Mouse (Mus musculus) lung, embryonic 15.5 days (tissue): ENCODE measurements around the gene St7. TPM values are rescaled to one million over a fixed set of nuclear protein-coding genes. Genes with fewer than 3 reads are reported as not detected.

Experiments
- ATAC-seq: fragments of 200-750 bp; cut with Nextera tagmentation; 2 replicates; pipeline ENCODE4 v1.8.0; 2017; ENCODE audit warnings: moderate number of reproducible peaks, borderline replicate concordance; ENCODE audit not compliant: low FRiP score, low TSS enrichment; ENCODE audit errors: extremely low read depth
- H3K27ac ChIP-seq: fragments of 300-500 bp; sonication (generic); 2 replicates; pipeline ENCODE4 v1.5.1; 2015; ENCODE audit warnings: moderate library complexity, mild to moderate bottlenecking, inconsistent platforms
- H3K27me3 ChIP-seq: fragments of 300-500 bp; sonication (generic); 2 replicates; pipeline ENCODE4 v1.6.1; 2015; ENCODE audit warnings: inconsistent platforms
- H3K36me3 ChIP-seq: fragments of 300-500 bp; sonication (generic); 2 replicates; pipeline ENCODE4 v1.6.1; 2015; ENCODE audit warnings: inconsistent platforms
- H3K4me1 ChIP-seq: fragments of 300-500 bp; sonication (generic); 2 replicates; pipeline ENCODE4 v1.6.1; 2015; ENCODE audit warnings: inconsistent platforms
- H3K4me2 ChIP-seq: fragments of 300-500 bp; sonication (generic); 2 replicates; pipeline ENCODE4 v1.6.1; 2015; ENCODE audit warnings: inconsistent platforms, mild to moderate bottlenecking, moderate library complexity
- H3K4me3 ChIP-seq: fragments of 300-500 bp; sonication (generic); 2 replicates; pipeline ENCODE4 v1.5.1; 2015; ENCODE audit warnings: mild to moderate bottlenecking, inconsistent platforms
- H3K9ac ChIP-seq: fragments of 300-500 bp; sonication (generic); 2 replicates; pipeline ENCODE4 v1.6.1; 2015; ENCODE audit warnings: inconsistent platforms
- H3K9me3 ChIP-seq: fragments of 300-500 bp; sonication (generic); 2 replicates; pipeline ENCODE4 v1.6.1; 2016; ENCODE audit warnings: inconsistent platforms
- WGBS: fragments of 180-500 bp; shearing (Covaris S2); methylation state at CpG from one replicate; pipeline ENCODE4 v1.1.7; 2015; 5-methylcytosine and 5-hydroxymethylcytosine counted together
- polyA plus RNA-seq: library from polyadenylated mRNA; unstranded; fragments of >200 nt; fragmentation: Nextera tagmentation; extraction: Ambion mirVana; gene quantifications from 2 replicates; pipeline ENCODE4 v1.2.1, GENCODE M21; 2015

The St7 gene
- polyA plus RNA-seq, 1 experiment from 2014 or later = 44.0 TPM

- Histone ChIP-seq H3K9me3 (no peaks in the 10 kb centered on the region), H3K27me3 (no peaks in the 10 kb centered on the region), H3K4me3 (no peak overlapping the region), H3K4me1 (peaks cover 22% of the 10 kb centered on the region; the same call in 1 of the 2 replicates), H3K27ac (no peak overlapping the region), H3K4me2 (no peak overlapping the region), H3K36me3 (no peaks in the 10 kb centered on the region), H3K9ac (no peak overlapping the region)
- no peak for ATAC-seq
- WGBS = 90% methylated on average over 4 of the region's 4 CpGs
Measured at GRCm38 (mm10) chr6:17742209-17742608, 49.5 kb downstream of the St7 start.

GRCm38 (mm10) chr6:17743325-17743724 is 50.6 kb downstream of the St7 start:
- H3K9me3 ChIP-seq = no peaks in the 10 kb centered on the region
- no peak overlapping the region for H3K4me2 ChIP-seq
- WGBS = 71% methylated on average over 4 of the region's 4 CpGs
- no peak overlapping the region for H3K9ac ChIP-seq
- H3K27me3 ChIP-seq = no peaks in the 10 kb centered on the region
- H3K27ac ChIP-seq = no peak overlapping the region
- H3K4me3 ChIP-seq = no peak overlapping the region
- ATAC-seq = no peak
- peaks cover 20% of the 10 kb centered on the region; the same call in 1 of the 2 replicates for H3K4me1 ChIP-seq
- no peaks in the 10 kb centered on the region for H3K36me3 ChIP-seq

- no peak overlapping the region for H3K9ac ChIP-seq
- H3K27me3 ChIP-seq = no peaks in the 10 kb centered on the region
- H3K9me3 ChIP-seq = no peaks in the 10 kb centered on the region
- H3K4me2 ChIP-seq = no peak overlapping the region
- no peak overlapping the region for H3K27ac ChIP-seq
- ATAC-seq = peak; percentile 64
- H3K36me3 ChIP-seq = no peaks in the 10 kb centered on the region
- no peak overlapping the region for H3K4me3 ChIP-seq
- H3K4me1 ChIP-seq = peaks cover 21% of the 10 kb centered on the region
- WGBS = 51% methylated on average over 13 of the region's 13 CpGs
Measured at GRCm38 (mm10) chr6:17747724-17748123, 55.0 kb downstream of the St7 start.

- peak overlapping the region; percentile 56 for H3K9ac ChIP-seq
- H3K4me1 ChIP-seq = peaks cover 21% of the 10 kb centered on the region
- ATAC-seq = peak; percentile 94
- H3K27ac ChIP-seq = peak overlapping the region; percentile 69
- H3K27me3 ChIP-seq = no peaks in the 10 kb centered on the region
- WGBS = 3% methylated on average over 18 of the region's 18 CpGs
- H3K4me2 ChIP-seq = peak overlapping the region; percentile 64
- no peaks in the 10 kb centered on the region for H3K9me3 ChIP-seq
- H3K36me3 ChIP-seq = no peaks in the 10 kb centered on the region
- peak overlapping the region; percentile 44 for H3K4me3 ChIP-seq
Measured at GRCm38 (mm10) chr6:17748866-17749582, 56.3 kb downstream of the St7 start.

- no peaks in the 10 kb centered on the region for H3K36me3 ChIP-seq
- no peak for ATAC-seq
- H3K4me2 ChIP-seq = peak overlapping the region; percentile 64
- 39% methylated on average over 3 of the region's 3 CpGs for WGBS
- H3K27me3 ChIP-seq = no peaks in the 10 kb centered on the region
- H3K4me1 ChIP-seq = peaks cover 21% of the 10 kb centered on the region
- H3K9ac ChIP-seq = peak overlapping the region; percentile 56; the same call in 1 of the 2 replicates
- H3K27ac ChIP-seq = peak overlapping the region; percentile 69
- H3K9me3 ChIP-seq = no peaks in the 10 kb centered on the region
- peak overlapping the region; percentile 44 for H3K4me3 ChIP-seq
Measured at GRCm38 (mm10) chr6:17749596-17749995, 56.9 kb downstream of the St7 start.

- 0 out of 2 replicates have a peak overlapping the region, but pooled peaks have one; percentile 17 for H3K27ac ChIP-seq
- H3K36me3 ChIP-seq = no peaks in the 10 kb centered on the region
- H3K4me2 ChIP-seq = peak overlapping the region; percentile 64
- H3K9me3 ChIP-seq = no peaks in the 10 kb centered on the region
- H3K4me3 ChIP-seq = peak overlapping the region; percentile 44
- ATAC-seq = no peak
- no peaks in the 10 kb centered on the region for H3K27me3 ChIP-seq
- H3K9ac ChIP-seq = peak overlapping the region; percentile 14; the same call in 1 of the 2 replicates
- H3K4me1 ChIP-seq = peaks cover 21% of the 10 kb centered on the region
- 47% methylated on average over 9 of the region's 9 CpGs for WGBS
Measured at GRCm38 (mm10) chr6:17750041-17750660, 57.4 kb downstream of the St7 start.

GRCm38 (mm10) chr6:17750957-17751356 is 58.2 kb downstream of the St7 start:
- Histone ChIP-seq H3K4me1 (peaks cover 25% of the 10 kb centered on the region), H3K27me3 (no peaks in the 10 kb centered on the region), H3K36me3 (no peaks in the 10 kb centered on the region), H3K9ac (no peak overlapping the region), H3K4me2 (peak overlapping the region; percentile 64), H3K27ac (no peak overlapping the region), H3K4me3 (peak overlapping the region; percentile 44; the same call in 1 of the 2 replicates), H3K9me3 (no peaks in the 10 kb centered on the region)
- no peak for ATAC-seq
- 60% methylated on average over 6 of the region's 6 CpGs for WGBS

GRCm38 (mm10) chr6:17755902-17756301 is 63.2 kb downstream of the St7 start:
- no peak overlapping the region for H3K27ac ChIP-seq
- H3K4me2 ChIP-seq = no peak overlapping the region
- H3K4me1 ChIP-seq = peaks cover 15% of the 10 kb centered on the region
- H3K9me3 ChIP-seq = no peaks in the 10 kb centered on the region
- no peaks in the 10 kb centered on the region for H3K36me3 ChIP-seq
- no peak overlapping the region for H3K4me3 ChIP-seq
- ATAC-seq = no peak
- WGBS = 64% methylated on average over 6 of the region's 6 CpGs
- H3K9ac ChIP-seq = no peak overlapping the region
- H3K27me3 ChIP-seq = no peaks in the 10 kb centered on the region

- H3K27ac ChIP-seq = no peak overlapping the region
- H3K27me3 ChIP-seq = no peaks in the 10 kb centered on the region
- no peak overlapping the region for H3K9ac ChIP-seq
- ATAC-seq = no peak
- 82% methylated on average over 4 of the region's 4 CpGs for WGBS
- no peak overlapping the region for H3K4me2 ChIP-seq
- no peaks in the 10 kb centered on the region for H3K9me3 ChIP-seq
- H3K36me3 ChIP-seq = no peaks in the 10 kb centered on the region
- peaks cover 19% of the 10 kb centered on the region for H3K4me1 ChIP-seq
- H3K4me3 ChIP-seq = no peak overlapping the region
Measured at GRCm38 (mm10) chr6:17758568-17758967, 65.8 kb downstream of the St7 start.

- no peaks in the 10 kb centered on the region for H3K9me3 ChIP-seq
- no peak for ATAC-seq
- no peak overlapping the region for H3K27ac ChIP-seq
- no peak overlapping the region for H3K4me3 ChIP-seq
- H3K4me1 ChIP-seq = peaks cover 14% of the 10 kb centered on the region
- H3K9ac ChIP-seq = no peak overlapping the region
- H3K4me2 ChIP-seq = no peak overlapping the region
- no peaks in the 10 kb centered on the region for H3K27me3 ChIP-seq
- H3K36me3 ChIP-seq = no peaks in the 10 kb centered on the region
- WGBS = 66% methylated on average over 9 of the region's 9 CpGs
Measured at GRCm38 (mm10) chr6:17763963-17764659, 71.4 kb downstream of the St7 start.

GRCm38 (mm10) chr6:17764660-17764998 is 71.9 kb downstream of the St7 start:
- no peak for ATAC-seq
- WGBS = 83% methylated on average over 2 of the region's 2 CpGs
- H3K27ac ChIP-seq = no peak overlapping the region
- no peaks in the 10 kb centered on the region for H3K27me3 ChIP-seq
- no peak overlapping the region for H3K9ac ChIP-seq
- H3K4me1 ChIP-seq = peaks cover 14% of the 10 kb centered on the region
- H3K4me2 ChIP-seq = no peak overlapping the region
- H3K36me3 ChIP-seq = no peaks in the 10 kb centered on the region
- H3K9me3 ChIP-seq = no peaks in the 10 kb centered on the region
- no peak overlapping the region for H3K4me3 ChIP-seq
